Comparison of ENCODE assay signal across 10 mouse cellular contexts in genomic region chr9:121494006-121494767, GRCm38 (mm10). TPM values are rescaled to one million over a fixed set of nuclear protein-coding genes. Genes with fewer than 3 reads are reported as not detected.
DNase-seq lines count a peak whose midpoint lies in the region; ATAC-seq and TF ChIP-seq lines count a peak whose summit lies in the region.
"Had no signal": no experiment of that assay in that cellular context is flagged by ENCODE, and none has a peak within 500 bp of the region (broad histone marks: within the 10 kb centered on the region; RNA-seq: fewer than 3 reads in every experiment).

No protein-coding gene starts in this region.

- H3K27me3 ChIP-seq in embryonic facial prominence, embryonic 10.5 days (replicated peaks; ENCODE audit: low read depth, poor library complexity, severe bottlenecking) = peaks cover 70% of the 10 kb centered on the region
- peaks cover 62% of the 10 kb centered on the region for H3K27me3 ChIP-seq in intestine, embryonic 14.5 days (replicated peaks; ENCODE audit: control insufficient read depth, insufficient read depth, low read length)
- peaks cover 54% of the 10 kb centered on the region for H3K27me3 ChIP-seq in neural tube, embryonic 15.5 days (replicated peaks)

- H3K4me3 ChIP-seq in left cerebral cortex, adult 2 months = peak overlapping the region; percentile 65
- H3K4me3 ChIP-seq in embryonic facial prominence, embryonic 10.5 days = peak overlapping the region; percentile 48
- peak overlapping the region; percentile 25 for H3K4me3 ChIP-seq in intestine, embryonic 14.5 days (ENCODE audit: low read depth, low read length)
- peak overlapping the region; percentile 43 for H3K4me3 ChIP-seq in neural tube, embryonic 15.5 days (replicated peaks)
- H3K4me3 ChIP-seq: myocyte had no signal

- H3K9ac ChIP-seq in intestine, embryonic 14.5 days (ENCODE audit: low read length) = no peak overlapping the region
- H3K9ac ChIP-seq in neural tube, embryonic 15.5 days (replicated peaks) = peak overlapping the region; percentile 36; the same call in 1 of the 2 replicates

- intact Hi-C loops in left cerebral cortex, adult 2 months (cut with DNase I) = loop anchor here (2.0 kb wide), 1 partner anchor 63 kb away; no protein-coding TSS in a partner anchor
- intact Hi-C loops in left cerebral cortex, postnatal 14 days (cut with DNase I) = loop anchor here (2.0 to 5.0 kb wide), 2 partner anchors 63 to 107 kb away; no protein-coding TSS in a partner anchor

- H3K4me1 ChIP-seq in embryonic facial prominence, embryonic 10.5 days = peaks cover 22% of the 10 kb centered on the region
- H3K4me1 ChIP-seq in intestine, embryonic 14.5 days (replicated peaks; ENCODE audit: control insufficient read depth, insufficient read depth, low read length) = peaks cover 8% of the 10 kb centered on the region; the same call in 1 of the 2 replicates
- peaks cover 26% of the 10 kb centered on the region for H3K4me1 ChIP-seq in neural tube, embryonic 15.5 days

- no peak; the same call in 1 of the 2 replicates for TF ChIP-seq CTCF in left cerebral cortex, adult 2 months (IDR thresholded peaks at IDR 0.05)

- no peaks in the 10 kb centered on the region for H3K9me3 ChIP-seq in embryonic facial prominence, embryonic 10.5 days
- no peaks in the 10 kb centered on the region for H3K9me3 ChIP-seq in intestine, embryonic 14.5 days (ENCODE audit: control insufficient read depth, low read length)
- H3K9me3 ChIP-seq in neural tube, embryonic 15.5 days (replicated peaks) = no peaks in the 10 kb centered on the region

- H3K36me3 ChIP-seq in embryonic facial prominence, embryonic 10.5 days (replicated peaks) = no peaks in the 10 kb centered on the region
- H3K36me3 ChIP-seq in intestine, embryonic 14.5 days (ENCODE audit: control insufficient read depth, insufficient read depth, low read length) = no peaks in the 10 kb centered on the region
- H3K36me3 ChIP-seq in neural tube, embryonic 15.5 days = no peaks in the 10 kb centered on the region

- DNase-seq in left cerebral cortex, adult 2 months (ENCODE audit: extremely low spot score in 1 of 2, low spot score in 2 of 2) = no peak
- DNase-seq in left cerebral cortex, postnatal 14 days (ENCODE audit: low spot score in 2 of 2) = no peak
- peak; percentile 62 for DNase-seq in embryonic facial prominence, embryonic 10.5 days (ENCODE audit: low spot score)
- peak; percentile 72 for DNase-seq in intestine, embryonic 14.5 days (ENCODE audit: low spot score)
- DNase-seq in urinary bladder, postnatal 14 days (ENCODE audit: low spot score) = no peak
- DNase-seq in testis, postnatal 10 days (ENCODE audit: low spot score) = no peak
- no peak for DNase-seq in MN1 (ENCODE audit: low spot score)

- H3K4me2 ChIP-seq in intestine, embryonic 14.5 days (ENCODE audit: low read length) = peak overlapping the region; percentile 47
- peak overlapping the region; percentile 68 for H3K4me2 ChIP-seq in neural tube, embryonic 15.5 days

- H3K27ac ChIP-seq in left cerebral cortex, adult 2 months = peak overlapping the region; percentile 90
- H3K27ac ChIP-seq in embryonic facial prominence, embryonic 10.5 days (replicated peaks) = no peak overlapping the region
- no peak overlapping the region for H3K27ac ChIP-seq in intestine, embryonic 14.5 days (ENCODE audit: low read depth)
- no peak overlapping the region; the same call in 1 of the 2 replicates for H3K27ac ChIP-seq in neural tube, embryonic 15.5 days (replicated peaks)

- ATAC-seq in intestine, embryonic 14.5 days (replicated peaks; ENCODE audit: low FRiP score, low TSS enrichment, low read depth) = peak; percentile 37; the same call in 1 of the 2 replicates
- ATAC-seq in neural tube, embryonic 15.5 days (ENCODE audit: low FRiP score) = no peak
- ATAC-seq: activated CD4-positive, CD25-positive, alpha-beta regulatory T cell, adult 4 months had no signal

- WGBS in embryonic facial prominence, embryonic 10.5 days = 2% methylated on average over 48 of the region's 48 CpGs
- 3% methylated on average over 48 of the region's 48 CpGs for WGBS in intestine, embryonic 14.5 days
- 2% methylated on average over 48 of the region's 48 CpGs for WGBS in neural tube, embryonic 15.5 days

RNA-seq across cellular contexts. Expression of gene Cck, which starts 1.3 kb away (rescaled TPM):
- total RNA-seq in left cerebral cortex, adult 2 months (2021) = 100 to 1,000 TPM; 710 to 764 TPM
- 100 to 1,000 TPM; 625 to 626 TPM for total RNA-seq in left cerebral cortex, postnatal 14 days (2021)
- 0.91 and 0.99 TPM in 2 replicates for polyA plus RNA-seq in embryonic facial prominence, embryonic 10.5 days (2016; fragmentation: Nextera tagmentation; extraction: Ambion mirVana)
- polyA plus RNA-seq in intestine, embryonic 14.5 days (2014; fragmentation: Nextera tagmentation; extraction: Ambion mirVana) = 6.5 and 7.0 TPM in 2 replicates
- polyA plus RNA-seq in neural tube, embryonic 15.5 days (2015; fragmentation: Nextera tagmentation; extraction: Ambion mirVana) = 102 and 127 TPM in 2 replicates
- polyA plus RNA-seq: activated CD4-positive, CD25-positive, alpha-beta regulatory T cell, adult 4 months had no signal

Comparison
In these comparisons a context has a peak if more than half of its experiments do, and no peak if none do; other contexts are left out.
1. DNase-seq: peak in embryonic facial prominence, embryonic 10.5 days (single experiment) and intestine, embryonic 14.5 days (single experiment); none in left cerebral cortex, adult 2 months (0 of 2), left cerebral cortex, postnatal 14 days (0 of 2), urinary bladder, postnatal 14 days (single experiment), testis, postnatal 10 days (single experiment) and MN1 (single experiment).
2. RNA of gene Cck, which starts 1.3 kb away (polyA plus RNA-seq): 102 to 127 TPM in neural tube, embryonic 15.5 days; 6.5 to 7.0 TPM in intestine, embryonic 14.5 days and 0.91 to 0.99 TPM in embryonic facial prominence, embryonic 10.5 days; every median in the first group is over 10 times any median in the second.
3. Peak in every context shown above with its lines, with median percentiles within 50 percentile points of each other: H3K4me3 ChIP-seq.